Mouse (Mus musculus) kidney, adult 10 weeks (tissue): ENCODE results near the gene Sord. TPM values are rescaled to one million over a fixed set of nuclear protein-coding genes. Genes with fewer than 3 reads are reported as not detected.

Experiments
- polyA plus RNA-seq: library from polyadenylated mRNA; stranded (reverse); fragments of 350-450 nt; fragmentation: Illumina TruSeq; extraction: RNeasy Lipid Tissue Mini Kit (QIAGEN cat#74804); gene quantifications from one replicate; pipeline ENCODE4 v1.2.3, GENCODE M21; 2014; ENCODE audit warnings: low read depth, low replicate concordance

The Sord gene
- polyA plus RNA-seq: 1,026 TPM

DNA sequence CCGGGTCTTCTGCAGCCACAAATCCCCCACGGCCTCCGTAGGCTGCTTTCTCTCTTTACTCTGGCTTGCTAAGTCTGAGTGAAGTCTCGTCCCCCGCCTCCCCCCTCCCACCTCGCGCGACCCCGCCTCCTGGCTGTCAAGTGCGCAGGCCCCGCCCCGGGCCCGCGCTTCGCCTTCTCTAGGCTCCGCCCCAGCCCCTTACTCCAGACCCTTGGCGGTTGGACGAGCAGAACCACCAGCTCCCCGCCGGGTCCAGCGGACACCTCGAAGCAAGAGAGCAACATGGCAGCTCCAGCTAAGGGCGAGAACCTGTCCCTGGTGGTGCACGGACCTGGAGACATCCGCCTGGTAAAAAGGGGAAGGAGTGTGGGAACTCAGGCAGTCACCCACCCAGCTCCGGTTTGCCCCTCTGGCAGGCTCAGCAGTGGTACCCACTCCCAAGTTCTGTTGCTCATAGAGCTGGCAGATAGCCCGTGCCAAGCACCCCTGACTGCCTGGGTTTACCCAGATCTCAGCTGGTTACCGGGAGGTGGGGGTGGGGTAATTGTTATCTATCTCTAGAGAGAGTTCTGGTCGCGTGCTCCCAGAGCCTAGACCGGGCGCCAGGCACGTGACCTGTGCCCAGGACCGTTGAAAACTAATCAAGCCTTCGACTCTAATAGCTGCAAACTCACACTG, at the start of gene Sord:
Gene Sord, plus strand, starts transcription at position 139 of the 678 bp plus-strand sequence.

DNA sequence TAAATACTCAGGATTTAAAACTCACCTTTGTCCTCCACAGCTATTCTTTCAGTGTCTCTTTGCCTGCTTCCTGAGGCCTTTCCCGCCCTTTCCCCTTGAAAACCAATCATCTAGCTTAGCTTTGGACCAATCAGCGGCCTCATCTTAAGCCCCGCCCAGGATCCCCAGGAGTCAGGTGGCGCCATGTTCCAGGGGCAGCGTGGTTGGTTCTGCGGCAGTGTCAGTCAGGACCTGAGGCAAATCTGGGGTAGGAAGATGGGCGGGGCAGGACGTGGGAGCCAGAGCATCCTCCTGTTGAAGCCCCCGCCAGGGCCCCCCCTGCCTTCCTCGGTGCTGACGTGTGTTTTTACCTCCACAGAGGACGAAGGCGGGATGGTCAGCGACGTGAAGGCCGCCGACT, 48.4 kb upstream of the Sord start, which contains the start of the genes Patl2 and Terb2:
Gene Patl2, minus strand, starts transcription at position 84 of the 400 bp plus-strand sequence.
Gene Terb2, plus strand, starts transcription at position 167 of the 400 bp plus-strand sequence.

DNA sequence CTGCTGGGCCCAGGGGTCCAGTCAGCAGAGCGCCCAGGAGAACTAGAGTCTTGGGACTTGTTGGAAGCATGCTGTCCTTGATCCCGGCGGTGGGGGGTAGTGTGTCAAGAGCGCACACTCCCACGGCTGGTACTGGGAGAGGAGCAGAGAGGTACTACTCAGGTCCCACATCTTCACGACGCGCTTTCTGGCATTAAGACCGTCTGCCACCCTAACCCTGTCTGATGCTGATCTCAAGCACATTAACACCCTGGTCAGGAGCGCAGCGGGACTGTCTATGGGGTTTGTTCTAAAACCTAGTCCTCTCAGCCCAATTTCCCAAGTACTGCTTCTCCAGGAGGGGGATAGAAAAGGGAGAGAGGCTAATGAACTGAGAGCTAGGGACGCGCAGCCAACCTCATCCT, 63.5 kb downstream of the Sord start, which contains the start of gene Duox2:
Gene Duox2, minus strand, starts transcription at position 354 of the 404 bp plus-strand sequence.

DNA sequence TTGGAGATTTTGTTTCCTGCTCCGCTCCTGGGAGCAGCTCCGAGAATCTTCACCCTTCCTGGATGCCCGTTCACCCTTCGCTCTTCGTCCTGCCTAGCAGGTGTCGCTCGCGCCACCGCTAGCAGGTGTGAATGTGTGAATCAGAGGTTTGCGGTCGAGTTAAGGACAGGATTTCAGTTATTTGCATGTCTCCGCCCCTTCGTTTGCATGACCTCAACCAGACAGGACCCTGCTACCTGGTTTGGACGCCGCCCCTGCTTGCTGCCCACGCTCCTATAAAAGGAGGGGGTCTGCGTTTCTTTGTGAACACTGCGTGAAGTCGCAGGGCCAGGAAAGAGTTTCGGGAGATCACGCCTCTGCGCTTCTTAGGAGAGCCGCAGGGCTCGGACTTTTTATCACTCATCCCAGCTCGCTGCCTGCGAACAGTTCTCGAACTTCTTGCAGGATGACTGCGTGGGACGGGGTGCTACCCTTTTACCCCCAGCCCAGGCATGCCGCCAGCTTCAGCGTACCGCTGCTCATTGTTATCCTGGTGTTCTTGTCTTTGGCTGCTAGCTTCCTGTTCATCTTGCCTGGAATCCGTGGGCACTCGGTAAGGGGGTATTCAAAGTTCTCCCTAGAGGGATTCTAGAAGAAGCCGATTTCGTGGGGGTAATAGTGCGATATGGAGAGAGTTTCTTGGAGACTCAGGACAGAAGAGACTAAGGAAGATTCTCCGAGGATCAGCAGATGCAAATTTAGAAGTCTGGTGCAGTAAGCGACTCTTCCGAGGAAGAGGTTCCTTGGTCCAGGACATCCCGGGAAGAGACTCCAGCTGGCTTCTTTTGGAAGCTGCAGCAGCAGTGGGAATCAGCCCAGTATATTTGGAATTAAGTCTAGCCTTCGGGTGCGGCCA, 64.3 kb downstream of the Sord start, which contains the start of gene Duoxa2:
Gene Duoxa2, plus strand, starts transcription at position 305 of the 895 bp plus-strand sequence.

DNA sequence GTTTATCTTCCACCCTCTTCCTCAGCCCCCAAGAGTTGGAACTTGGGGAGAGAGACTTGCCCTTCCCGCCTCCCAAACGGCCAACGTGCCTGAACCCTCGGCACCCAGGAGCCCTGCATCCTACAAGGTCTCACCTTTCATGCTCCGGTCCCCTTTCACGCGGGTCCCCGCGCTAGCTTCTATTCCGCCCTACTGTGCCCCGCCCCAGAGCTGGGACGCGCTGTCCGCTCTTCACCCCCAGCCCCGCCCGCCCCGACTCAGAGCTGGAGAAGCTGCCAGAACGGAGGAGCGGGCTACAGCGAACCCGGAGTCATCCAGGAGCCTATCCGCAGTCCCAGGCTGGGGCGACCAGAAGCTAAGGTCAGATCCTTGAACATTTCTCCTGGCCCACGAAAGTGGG, 79.0 kb downstream of the Sord start, which contains the start of gene Duoxa1:
Gene Duoxa1, minus strand, starts transcription at position 195 of the 400 bp plus-strand sequence.

Other genes starting within 250 kb of the Sord start
- 68.8 TPM for gene Eif3j1, start 206.2 kb upstream of the Sord start, polyA plus RNA-seq
- 7.3 TPM for gene Spg11, start 116.4 kb upstream of the Sord start, polyA plus RNA-seq
- 1,651 TPM for gene B2m, start 87.1 kb upstream of the Sord start, polyA plus RNA-seq
- gene Trim69, start 74.0 kb upstream of the Sord start, polyA plus RNA-seq: not detected
- not detected for gene Patl2, start 48.6 kb upstream of the Sord start, polyA plus RNA-seq
- gene Terb2, start 48.5 kb upstream of the Sord start, polyA plus RNA-seq: not detected
- not detected for gene Duox2, start 63.7 kb downstream of the Sord start, polyA plus RNA-seq
- gene Duoxa2, start 64.2 kb downstream of the Sord start, polyA plus RNA-seq: not detected
- not detected for gene Duoxa1, start 79.0 kb downstream of the Sord start, polyA plus RNA-seq
- not detected for gene Duox1, start 80.9 kb downstream of the Sord start, polyA plus RNA-seq
- gene Shf, start 134.4 kb downstream of the Sord start, polyA plus RNA-seq: 0.32 TPM
- gene Slc28a2, start 191.7 kb downstream of the Sord start, polyA plus RNA-seq: not detected